Mouse (Mus musculus) ovary, postnatal 14 days (tissue): ENCODE results near the gene Slc35d1.

Source experiments
- DNase-seq: peaks from one replicate; pipeline ENCODE4 v3.0.0; 2022; ENCODE audit warnings: low spot score

Gene Slc35d1

GRCm38 (mm10) chr4:103214925-103215820 lies at the start of gene Slc35d1:
Gene Slc35d1 (minus strand): TSS chr4:103215164.
- DNase-seq, result peak; percentile 73

- no peak for DNase-seq
Observed at GRCm38 (mm10) chr4:103263812-103264396, 48.9 kb upstream of the Slc35d1 start.

- no peak for DNase-seq
Observed at GRCm38 (mm10) chr4:103263378-103263777, 48.4 kb upstream of the Slc35d1 start.

GRCm38 (mm10) chr4:103258817-103259216 lies 43.9 kb upstream of the Slc35d1 start:
- no peak for DNase-seq

- DNase-seq, result no peak
Observed at GRCm38 (mm10) chr4:103253846-103254245, 38.9 kb upstream of the Slc35d1 start.

GRCm38 (mm10) chr4:103249436-103250085 lies 34.6 kb upstream of the Slc35d1 start:
- no peak for DNase-seq

- DNase-seq, result no peak
Observed at GRCm38 (mm10) chr4:103247813-103248212, 32.8 kb upstream of the Slc35d1 start.

GRCm38 (mm10) chr4:103247249-103247648 lies 32.3 kb upstream of the Slc35d1 start:
- no peak for DNase-seq

GRCm38 (mm10) chr4:103232156-103232555 lies 17.2 kb upstream of the Slc35d1 start:
- DNase-seq, result no peak

- no peak for DNase-seq
Observed at GRCm38 (mm10) chr4:103222854-103223253, 7.9 kb upstream of the Slc35d1 start.

GRCm38 (mm10) chr4:103221789-103222188 lies 6.8 kb upstream of the Slc35d1 start:
- DNase-seq, result no peak

GRCm38 (mm10) chr4:103219011-103219410 lies 4.0 kb upstream of the Slc35d1 start:
- DNase-seq, result no peak

GRCm38 (mm10) chr4:103216046-103216445 lies 1.1 kb upstream of the Slc35d1 start:
- no peak for DNase-seq

GRCm38 (mm10) chr4:103214498-103214924 lies 453 bp downstream of the Slc35d1 start:
- peak; percentile 49 for DNase-seq

GRCm38 (mm10) chr4:103213859-103214497 lies 986 bp downstream of the Slc35d1 start:
- no peak for DNase-seq

- DNase-seq, result no peak
Observed at GRCm38 (mm10) chr4:103208553-103208952, 6.4 kb downstream of the Slc35d1 start.

GRCm38 (mm10) chr4:103203646-103204045 lies 11.3 kb downstream of the Slc35d1 start:
- no peak for DNase-seq

GRCm38 (mm10) chr4:103200046-103200445 lies 14.9 kb downstream of the Slc35d1 start:
- no peak for DNase-seq

- DNase-seq, result no peak
Observed at GRCm38 (mm10) chr4:103199086-103199485, 15.9 kb downstream of the Slc35d1 start.

- DNase-seq, result no peak
Observed at GRCm38 (mm10) chr4:103197401-103197800, 17.6 kb downstream of the Slc35d1 start.

GRCm38 (mm10) chr4:103192421-103192820 lies 22.5 kb downstream of the Slc35d1 start:
- DNase-seq, result no peak
